Mouse (Mus musculus) ES-E14 (cell line): ENCODE measurements around the gene D7Ertd443e.

Source experiments
- HCFC1 ChIP-seq: IDR thresholded peaks from 2 replicates; pipeline ENCODE4 v1.6.1; 2012; ENCODE audit warnings: low read length, inconsistent platforms, borderline replicate concordance; ENCODE audit not compliant: insufficient read depth
- MAFK ChIP-seq: IDR thresholded peaks from 2 replicates; pipeline ENCODE4 v1.6.1; 2014; ENCODE audit warnings: mild to moderate bottlenecking, low read depth, low read length, inconsistent platforms; ENCODE audit not compliant: insufficient read depth

DNA sequence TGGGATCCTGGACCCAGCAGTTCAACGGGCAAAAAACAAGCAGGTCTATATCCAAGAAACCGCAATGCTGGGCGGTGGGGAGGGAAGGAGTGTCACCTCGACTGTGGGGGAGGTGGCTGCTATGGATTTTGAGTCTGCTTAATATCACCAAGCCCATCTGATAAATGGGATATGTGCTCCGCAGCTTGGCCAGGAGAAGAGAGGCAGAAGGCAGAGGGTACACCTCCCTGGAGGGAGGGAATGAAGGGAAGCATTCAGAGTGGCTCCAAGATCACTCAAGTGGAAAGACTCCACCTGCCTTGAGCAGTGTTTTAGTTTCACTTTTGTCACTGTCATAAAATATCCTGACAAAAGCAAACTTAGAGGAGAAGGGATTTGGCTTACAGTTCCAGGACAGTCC is 112.5 kb downstream of the D7Ertd443e start:
- TF ChIP-seq MAFK (no peak), HCFC1 (no peak)
